Mouse (Mus musculus) small intestine, adult 2 months (tissue): ENCODE data around the gene Tyro3.

Experiments
- CTCF ChIP-seq: fragments of 200-500 bp; IDR thresholded peaks from 2 replicates; pipeline ENCODE4 v1.5.1; 2012; ENCODE audit warnings: low read depth, mild to moderate bottlenecking, control low read depth, inconsistent platforms, low read length, moderate library complexity, mixed read lengths; ENCODE audit not compliant: insufficient replicate concordance, insufficient read length; ENCODE audit errors: extremely low read depth
- POLR2A ChIP-seq: fragments of 200-500 bp; IDR thresholded peaks from 2 replicates; pipeline ENCODE4 v1.6.1; 2012; ENCODE audit warnings: low read depth, mild to moderate bottlenecking, control low read depth, inconsistent platforms, low read length, moderate library complexity

DNA sequence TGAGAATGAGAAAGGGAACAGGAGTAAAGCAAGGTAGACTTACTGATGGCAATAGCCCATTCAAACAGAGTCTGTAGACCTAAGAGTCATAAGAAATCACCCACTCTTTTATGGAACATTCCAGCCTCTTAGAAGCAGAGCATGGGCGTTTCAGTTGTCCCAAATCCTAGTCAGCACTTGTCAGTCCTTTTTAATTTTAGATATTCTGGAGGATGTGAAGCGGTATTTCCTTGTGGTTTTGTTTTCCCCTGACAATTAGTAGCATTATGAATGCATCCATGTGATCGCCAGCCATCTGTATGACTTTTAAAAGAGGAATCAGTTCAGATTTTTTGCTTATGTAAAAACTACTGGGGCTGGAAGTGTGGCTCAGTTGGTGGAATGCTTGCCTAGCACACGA lies 67.0 kb downstream of the Tyro3 start:
- TF ChIP-seq CTCF (no peak), POLR2A (no peak)
